Mouse (Mus musculus): ENCODE measurements around the gene Med4. TPM values are rescaled to one million over a fixed set of nuclear protein-coding genes. Genes with fewer than 3 reads are reported as not detected.

Gene Med4
- total RNA-seq, 1 experiment = 31.7 TPM

DNA sequence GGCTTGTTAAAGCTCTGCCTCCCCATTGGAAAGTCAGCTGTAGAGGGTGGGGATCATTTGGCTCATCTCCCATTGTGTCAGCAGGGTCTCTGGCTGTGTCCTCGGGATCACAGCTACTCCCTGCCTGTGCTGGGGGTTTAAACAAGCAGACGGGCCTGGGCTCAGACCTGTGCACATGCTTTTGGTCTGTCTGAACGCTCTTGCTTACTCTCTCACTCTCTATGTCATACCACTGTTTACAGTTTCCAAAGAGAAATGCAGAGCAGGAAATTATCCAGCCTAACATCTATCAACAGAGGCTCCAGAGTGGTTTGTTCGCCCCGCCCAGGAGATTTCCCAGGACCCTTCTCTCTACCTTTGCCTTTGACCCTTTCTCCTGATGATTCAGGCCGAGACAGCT lies 8.1 kb upstream of the Med4 start:
- DNase-seq (ENCODE audit: low read depth, low spot score) = no peak
- TF ChIP-seq CHD2 (IDR thresholded peaks at IDR 0.05; ENCODE audit: low read depth, low read length) (no peak), MAFK (IDR thresholded peaks at IDR 0.05; ENCODE audit: insufficient read depth, low read depth, low read length) (no peak), HCFC1 (IDR thresholded peaks at IDR 0.05; ENCODE audit: borderline replicate concordance, insufficient read depth, low read length) (no peak), ZNF384 (IDR thresholded peaks at IDR 0.05; ENCODE audit: low read depth, low read length) (no peak), ZC3H11A (IDR thresholded peaks at IDR 0.05; ENCODE audit: borderline replicate concordance, low read depth, low read length) (no peak)

DNA sequence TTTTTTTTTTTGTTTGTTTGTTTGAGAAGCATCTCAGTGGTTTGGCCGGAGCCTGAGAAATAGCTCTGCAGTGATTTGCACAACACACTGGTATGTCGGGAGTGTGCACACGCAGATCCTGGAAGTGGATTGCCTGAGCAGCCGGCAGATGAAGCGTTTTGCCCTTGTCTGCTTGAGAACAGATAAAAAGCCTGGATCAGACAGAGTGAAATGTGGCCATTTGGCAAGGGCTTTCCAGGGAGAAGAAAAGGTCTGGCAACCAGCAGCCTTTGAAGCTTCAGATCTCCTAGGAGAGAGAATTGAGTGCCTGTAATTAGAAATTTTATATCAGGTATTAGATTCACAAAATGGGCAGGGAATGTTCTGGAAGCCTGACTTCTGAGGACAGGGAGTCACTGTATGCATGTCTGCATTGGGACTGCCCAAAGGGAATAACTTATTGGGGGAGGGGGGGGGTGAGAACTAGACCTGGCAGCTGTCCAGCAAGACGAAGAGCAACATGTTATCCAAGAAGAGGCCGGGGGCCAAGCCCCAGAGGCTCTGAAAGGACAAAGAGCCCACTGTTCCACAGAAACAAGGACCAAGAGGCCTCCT lies 7.1 kb upstream of the Med4 start:
- in situ Hi-C loops (cut with MboI; ENCODE audit: low sequenced_read_pairs in 2 of 2, unreplicated experiment in 2 of 2) = no loop called here
- Histone ChIP-seq H3K9ac (ENCODE audit: insufficient read depth, low read depth, low read length, poor library complexity, severe bottlenecking) (no peak overlapping the region), H3K27ac (ENCODE audit: insufficient read depth, low read depth, low read length, poor library complexity, severe bottlenecking) (no peak overlapping the region), H3K4me3 (ENCODE audit: insufficient read depth in 1 of 2, low read depth in 1 of 2, low read length in 2 of 2, poor library complexity in 1 of 2, severe bottlenecking in 1 of 2) (no peak overlapping the region), H3K4me1 (ENCODE audit: control insufficient read depth in 2 of 2, insufficient read depth in 2 of 2, low read length in 2 of 2, poor library complexity in 1 of 2) (no peaks in the 10 kb centered on the region; a peak in 1 of 4 replicates), H3K9me3 (ENCODE audit: control insufficient read depth, insufficient read depth, low read depth, low read length) (no peaks in the 10 kb centered on the region), H3K36me3 (ENCODE audit: control insufficient read depth, insufficient read depth, low read length, poor library complexity, severe bottlenecking) (no peaks in the 10 kb centered on the region)
- DNase-seq (ENCODE audit: low read depth, low spot score) = no peak
- no peak for TF ChIP-seq MAFK (IDR thresholded peaks at IDR 0.05; ENCODE audit: insufficient read depth, low read depth, low read length)
- no peak for TF ChIP-seq HCFC1 (IDR thresholded peaks at IDR 0.05; ENCODE audit: borderline replicate concordance, insufficient read depth, low read length)
- TF ChIP-seq ZC3H11A (IDR thresholded peaks at IDR 0.05; ENCODE audit: borderline replicate concordance, low read depth, low read length) = no peak
- TF ChIP-seq ZNF384 (IDR thresholded peaks at IDR 0.05; ENCODE audit: low read depth, low read length) = no peak
- no peak for TF ChIP-seq CHD2 (IDR thresholded peaks at IDR 0.05; ENCODE audit: low read depth, low read length)

More for the DNA sequence above, 8.1 kb upstream of the Med4 start:
- in situ Hi-C loops (cut with MboI; ENCODE audit: low sequenced_read_pairs in 2 of 2, unreplicated experiment in 2 of 2) = no loop called here
- Histone ChIP-seq H3K4me3 (ENCODE audit: insufficient read depth in 1 of 2, low read depth in 1 of 2, low read length in 2 of 2, poor library complexity in 1 of 2, severe bottlenecking in 1 of 2) (no peak overlapping the region), H3K4me1 (ENCODE audit: control insufficient read depth in 2 of 2, insufficient read depth in 2 of 2, low read length in 2 of 2, poor library complexity in 1 of 2) (no peaks in the 10 kb centered on the region), H3K9me3 (ENCODE audit: control insufficient read depth, insufficient read depth, low read depth, low read length) (no peaks in the 10 kb centered on the region), H3K36me3 (ENCODE audit: control insufficient read depth, insufficient read depth, low read length, poor library complexity, severe bottlenecking) (no peaks in the 10 kb centered on the region), H3K27ac (ENCODE audit: insufficient read depth, low read depth, low read length, poor library complexity, severe bottlenecking) (no peak overlapping the region), H3K9ac (ENCODE audit: insufficient read depth, low read depth, low read length, poor library complexity, severe bottlenecking) (no peak overlapping the region)

DNA sequence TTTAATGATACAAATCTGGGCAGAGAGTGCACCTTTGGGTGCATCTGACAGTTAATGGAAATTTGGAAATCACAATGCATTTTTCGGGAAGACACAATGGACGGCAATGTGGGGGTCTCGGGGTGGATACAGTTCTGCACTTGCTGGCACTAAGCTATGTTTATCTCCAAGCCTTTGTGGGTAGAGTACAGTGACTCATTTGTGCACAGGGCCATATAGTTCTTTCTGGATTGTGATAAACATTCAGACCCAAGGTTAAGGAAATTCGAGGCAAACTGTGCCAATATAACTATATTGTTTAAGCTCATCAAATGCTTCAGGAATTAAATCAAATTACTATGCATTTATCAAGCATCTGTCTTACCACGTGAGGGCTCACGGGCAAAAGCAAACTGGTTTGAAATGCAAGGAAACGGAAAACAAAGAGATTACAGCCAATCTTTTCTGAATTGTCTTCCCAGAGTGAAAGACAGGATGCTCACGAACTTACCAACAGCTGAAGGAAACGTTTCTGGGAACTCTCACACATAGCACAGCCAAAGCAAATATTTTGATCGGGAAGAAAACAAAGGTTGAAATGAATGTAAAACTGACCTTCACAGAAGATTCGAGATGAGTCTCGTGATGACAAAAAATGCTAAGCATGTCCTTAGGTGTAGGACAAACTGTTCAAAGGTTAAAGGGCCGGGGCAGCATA lies 6.4 kb upstream of the Med4 start:
- DNase-seq (ENCODE audit: low read depth, low spot score) = no peak
- Histone ChIP-seq H3K27ac (ENCODE audit: insufficient read depth, low read depth, low read length, poor library complexity, severe bottlenecking) (no peak overlapping the region), H3K4me1 (ENCODE audit: control insufficient read depth in 2 of 2, insufficient read depth in 2 of 2, low read length in 2 of 2, poor library complexity in 1 of 2) (no peaks in the 10 kb centered on the region; a peak in 1 of 4 replicates), H3K9me3 (ENCODE audit: control insufficient read depth, insufficient read depth, low read depth, low read length) (no peaks in the 10 kb centered on the region), H3K9ac (ENCODE audit: insufficient read depth, low read depth, low read length, poor library complexity, severe bottlenecking) (no peak overlapping the region), H3K36me3 (ENCODE audit: control insufficient read depth, insufficient read depth, low read length, poor library complexity, severe bottlenecking) (no peaks in the 10 kb centered on the region), H3K4me3 (ENCODE audit: insufficient read depth in 1 of 2, low read depth in 1 of 2, low read length in 2 of 2, poor library complexity in 1 of 2, severe bottlenecking in 1 of 2) (no peak overlapping the region)
- in situ Hi-C loops (cut with MboI; ENCODE audit: low sequenced_read_pairs in 2 of 2, unreplicated experiment in 2 of 2) = no loop called here
- TF ChIP-seq CHD2 (IDR thresholded peaks at IDR 0.05; ENCODE audit: low read depth, low read length) (no peak), ZNF384 (IDR thresholded peaks at IDR 0.05; ENCODE audit: low read depth, low read length) (no peak), MAFK (IDR thresholded peaks at IDR 0.05; ENCODE audit: insufficient read depth, low read depth, low read length) (no peak), HCFC1 (IDR thresholded peaks at IDR 0.05; ENCODE audit: borderline replicate concordance, insufficient read depth, low read length) (no peak), ZC3H11A (IDR thresholded peaks at IDR 0.05; ENCODE audit: borderline replicate concordance, low read depth, low read length) (no peak)

DNA sequence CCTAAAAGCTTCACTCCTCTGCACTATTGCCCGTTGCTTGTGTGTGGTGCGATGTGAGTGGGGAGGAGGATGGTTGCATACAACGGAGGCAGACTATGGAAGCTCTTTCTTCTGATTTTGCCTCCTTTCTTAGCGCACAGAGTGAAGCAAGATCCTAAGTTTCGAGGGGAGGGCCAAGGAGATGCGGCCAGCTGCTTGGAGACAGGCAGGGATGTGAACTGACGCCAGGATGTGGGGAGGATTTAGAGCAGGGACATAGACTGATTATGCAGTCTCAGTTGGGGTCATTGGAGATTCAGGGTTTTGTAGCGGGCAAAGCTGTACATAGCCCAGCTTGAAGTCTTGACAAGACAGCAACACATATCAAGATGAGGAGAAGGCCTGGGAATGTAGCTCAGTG lies 3.5 kb upstream of the Med4 start:
- no peak overlapping the region for H3K4me3 ChIP-seq (ENCODE audit: insufficient read depth in 1 of 2, low read depth in 1 of 2, low read length in 2 of 2, poor library complexity in 1 of 2, severe bottlenecking in 1 of 2)
- TF ChIP-seq HCFC1 (IDR thresholded peaks at IDR 0.05; ENCODE audit: borderline replicate concordance, insufficient read depth, low read length) (no peak), ZC3H11A (IDR thresholded peaks at IDR 0.05; ENCODE audit: borderline replicate concordance, low read depth, low read length) (no peak), ZNF384 (IDR thresholded peaks at IDR 0.05; ENCODE audit: low read depth, low read length) (no peak), MAFK (IDR thresholded peaks at IDR 0.05; ENCODE audit: insufficient read depth, low read depth, low read length) (no peak), CHD2 (IDR thresholded peaks at IDR 0.05; ENCODE audit: low read depth, low read length) (no peak)
- no peak overlapping the region for H3K27ac ChIP-seq (ENCODE audit: insufficient read depth, low read depth, low read length, poor library complexity, severe bottlenecking)
- no peaks in the 10 kb centered on the region for H3K36me3 ChIP-seq (ENCODE audit: control insufficient read depth, insufficient read depth, low read length, poor library complexity, severe bottlenecking)
- DNase-seq (ENCODE audit: low read depth, low spot score) = no peak
- in situ Hi-C loops (cut with MboI; ENCODE audit: low sequenced_read_pairs in 2 of 2, unreplicated experiment in 2 of 2) = no loop called here
- no peak overlapping the region for H3K9ac ChIP-seq (ENCODE audit: insufficient read depth, low read depth, low read length, poor library complexity, severe bottlenecking)
- H3K9me3 ChIP-seq (ENCODE audit: control insufficient read depth, insufficient read depth, low read depth, low read length) = no peaks in the 10 kb centered on the region
- no peaks in the 10 kb centered on the region; a peak in 1 of 4 replicates for H3K4me1 ChIP-seq (ENCODE audit: control insufficient read depth in 2 of 2, insufficient read depth in 2 of 2, low read length in 2 of 2, poor library complexity in 1 of 2)

All from ES-E14 (cell line).